Mouse (Mus musculus): ENCODE measurements at regions not wholly inside any gene's neighbourhood (a gene's known extent, or its start where the extent isn't known, plus 50 kb on each side); places are given as distances from the start of the nearest gene placed in this dataset.

- no peak for TF ChIP-seq CTCF (IDR thresholded peaks at IDR 0.05)
- DNase-seq (ENCODE audit: low read depth, low spot score) = no peak
- in situ Hi-C loops (cut with MboI; ENCODE audit: low pct_unique_long_range_greater_than_20kb) = no loop called here
- H3K27me3 ChIP-seq = no peaks in the 10 kb centered on the region
- CTCF ChIA-PET = no interaction called here
- ATAC-seq = no peak
- POLR2A ChIA-PET = no interaction called here
Observed at GRCm38 (mm10) chr13:83068588-83068987, 435.2 kb upstream of the Mef2c start.

DNA sequence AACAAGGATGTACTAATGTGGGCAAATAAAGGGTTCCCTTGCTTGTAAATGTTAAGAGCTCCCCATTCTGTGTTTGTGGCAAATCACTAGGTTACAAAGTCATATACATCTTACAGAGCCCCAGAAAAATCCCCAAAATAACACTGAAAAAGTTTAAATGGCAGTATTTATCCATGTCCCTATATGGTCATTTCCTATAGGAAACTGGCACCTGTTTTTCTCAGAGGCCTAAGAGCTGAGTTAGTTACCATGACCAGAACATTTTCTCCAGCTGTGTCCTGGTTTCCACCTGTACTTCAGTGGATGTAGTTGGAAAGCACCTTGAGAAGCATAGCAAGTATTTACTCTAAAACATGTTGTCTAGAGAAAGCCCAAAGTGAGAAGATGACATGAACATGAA is 434.5 kb upstream of the Mef2c start:
- no peak for TF ChIP-seq CTCF (IDR thresholded peaks at IDR 0.05)
- ATAC-seq (no peak), DNase-seq (ENCODE audit: low read depth, low spot score) (no peak)
- in situ Hi-C loops (cut with MboI; ENCODE audit: low pct_unique_long_range_greater_than_20kb) = no loop called here
- ChIA-PET CTCF (no interaction called here), POLR2A (no interaction called here)
- no peaks in the 10 kb centered on the region for H3K27me3 ChIP-seq

DNA sequence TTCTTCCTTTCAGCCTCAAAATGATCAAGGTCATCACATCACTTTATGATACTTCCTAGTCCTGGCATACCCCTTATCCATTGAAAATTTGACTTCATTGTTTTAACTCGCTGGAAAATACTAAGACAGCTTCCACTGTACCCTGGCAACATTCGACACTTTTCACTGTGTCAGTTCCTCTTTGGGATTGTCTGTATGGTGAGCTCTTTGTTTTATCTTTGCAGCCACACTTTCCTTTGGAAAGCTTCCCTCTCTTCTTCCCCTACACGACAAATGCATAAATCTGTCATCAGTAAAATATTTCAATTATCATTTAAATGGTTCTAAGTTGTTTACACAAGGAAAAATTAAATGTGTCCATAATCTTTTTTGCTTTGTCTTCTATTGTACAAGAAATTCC is 431.8 kb upstream of the Mef2c start:
- ChIA-PET CTCF (no interaction called here), POLR2A (no interaction called here)
- no peak for TF ChIP-seq CTCF (IDR thresholded peaks at IDR 0.05)
- no peak for DNase-seq (ENCODE audit: low read depth, low spot score)
- no peaks in the 10 kb centered on the region for H3K27me3 ChIP-seq
- ATAC-seq = no peak
- in situ Hi-C loops (cut with MboI; ENCODE audit: low pct_unique_long_range_greater_than_20kb) = no loop called here

GRCm38 (mm10) chr13:83074219-83074965 is 429.4 kb upstream of the Mef2c start:
- ATAC-seq = no peak
- in situ Hi-C loops (cut with MboI; ENCODE audit: low pct_unique_long_range_greater_than_20kb) = no loop called here
- H3K27me3 ChIP-seq = no peaks in the 10 kb centered on the region
- TF ChIP-seq CTCF (IDR thresholded peaks at IDR 0.05) = no peak
- no peak for DNase-seq (ENCODE audit: low read depth, low spot score)
- POLR2A ChIA-PET = no interaction called here
- CTCF ChIA-PET = no interaction called here

DNA sequence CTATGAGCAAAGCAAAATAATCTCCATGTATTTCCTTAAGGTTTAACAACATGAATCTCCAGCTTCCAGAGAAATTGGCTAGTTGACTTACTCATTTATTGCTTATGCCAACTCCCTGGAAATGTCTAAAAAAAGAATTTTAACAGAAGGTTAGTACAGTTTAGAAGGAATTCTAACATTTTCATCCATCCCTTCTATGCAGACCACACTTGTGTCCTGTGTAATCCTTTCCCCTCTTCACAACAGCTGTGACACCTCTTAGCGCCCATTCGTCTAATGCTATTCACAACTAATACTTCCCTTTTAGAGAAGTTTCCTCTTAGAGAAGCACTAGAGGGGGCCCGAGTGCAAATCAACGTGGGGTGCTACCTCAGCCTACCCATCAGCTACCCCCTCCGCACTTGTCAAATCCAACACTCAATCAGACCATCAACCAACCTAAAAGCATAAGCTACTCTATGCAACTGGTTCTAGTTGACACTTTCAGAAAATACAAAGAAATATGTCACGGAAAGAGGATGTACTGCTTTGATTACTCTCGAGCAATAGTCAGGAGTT is 428.4 kb upstream of the Mef2c start:
- DNase-seq (ENCODE audit: low read depth, low spot score) = no peak
- POLR2A ChIA-PET = no interaction called here
- CTCF ChIA-PET = no interaction called here
- H3K27me3 ChIP-seq = no peaks in the 10 kb centered on the region
- TF ChIP-seq CTCF (IDR thresholded peaks at IDR 0.05) = no peak
- in situ Hi-C loops (cut with MboI; ENCODE audit: low pct_unique_long_range_greater_than_20kb) = no loop called here
- ATAC-seq = no peak

DNA sequence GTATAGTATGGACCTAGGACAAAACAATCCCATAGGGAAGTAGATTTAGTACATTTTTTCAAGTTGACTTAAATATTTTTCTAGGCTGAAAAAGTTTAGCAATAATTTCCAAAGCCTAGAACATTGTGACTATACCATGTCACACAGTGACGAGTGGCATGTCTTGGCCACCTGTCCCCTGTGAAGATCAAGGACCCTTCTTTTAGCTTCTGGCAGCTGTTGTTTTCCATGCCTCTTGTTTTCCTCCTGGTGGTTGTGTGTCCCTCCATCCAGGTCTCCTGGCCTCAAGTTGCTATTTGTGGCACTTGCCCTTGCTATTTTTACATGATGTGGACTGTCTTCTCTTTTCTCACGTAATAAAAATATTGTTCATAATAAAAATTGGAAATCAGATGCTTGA is 427.2 kb upstream of the Mef2c start:
- TF ChIP-seq CTCF (IDR thresholded peaks at IDR 0.05) = no peak
- in situ Hi-C loops (cut with MboI; ENCODE audit: low pct_unique_long_range_greater_than_20kb) = no loop called here
- CTCF ChIA-PET = no interaction called here

DNA sequence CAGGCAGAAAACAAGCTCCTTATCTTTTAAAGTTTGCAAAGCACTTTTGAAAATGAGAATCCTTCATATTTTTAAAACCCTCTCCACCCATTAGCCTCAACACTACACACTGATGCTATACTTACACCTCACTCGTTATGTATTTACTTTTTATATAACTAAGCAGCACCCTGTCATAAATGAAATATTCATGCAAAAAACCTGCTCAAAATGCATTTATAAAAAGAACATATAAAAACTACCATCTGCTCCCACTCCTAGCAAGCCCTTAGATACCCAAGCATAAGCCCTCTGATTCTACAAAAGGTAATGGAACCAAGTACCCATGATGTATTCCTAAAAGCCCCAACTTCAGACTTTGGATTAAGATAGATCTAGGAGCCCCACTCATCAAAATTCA is 426.7 kb upstream of the Mef2c start:
- DNase-seq (ENCODE audit: low read depth, low spot score) (no peak), ATAC-seq (no peak)
- CTCF ChIA-PET = no interaction called here
- TF ChIP-seq CTCF (IDR thresholded peaks at IDR 0.05) = no peak
- in situ Hi-C loops (cut with MboI; ENCODE audit: low pct_unique_long_range_greater_than_20kb) = no loop called here
- H3K27me3 ChIP-seq = no peaks in the 10 kb centered on the region
- POLR2A ChIA-PET = no interaction called here

More for the DNA sequence above, 427.2 kb upstream of the Mef2c start:
- H3K27me3 ChIP-seq = no peaks in the 10 kb centered on the region
- no peak for DNase-seq (ENCODE audit: low read depth, low spot score)
- ATAC-seq = no peak
- POLR2A ChIA-PET = interaction anchor here (0.7 kb wide), 1 partner anchor 20 kb away, joined by 3 read pairs; no protein-coding TSS in a partner anchor

- no peaks in the 10 kb centered on the region for H3K27me3 ChIP-seq
Observed at GRCm38 (mm10) chr13:83079291-83079690, 424.5 kb upstream of the Mef2c start.

GRCm38 (mm10) chr13:83084948-83085347 is 418.9 kb upstream of the Mef2c start:
- in situ Hi-C loops (cut with MboI; ENCODE audit: low pct_unique_long_range_greater_than_20kb) = no loop called here
- no peak for TF ChIP-seq CTCF (IDR thresholded peaks at IDR 0.05)
- H3K27me3 ChIP-seq = no peaks in the 10 kb centered on the region
- ATAC-seq (no peak), DNase-seq (ENCODE audit: low read depth, low spot score) (no peak)
- ChIA-PET CTCF (no interaction called here), POLR2A (no interaction called here)

More at GRCm38 (mm10) chr13:83079291-83079690, 424.5 kb upstream of the Mef2c start:
- in situ Hi-C loops (cut with MboI; ENCODE audit: low pct_unique_long_range_greater_than_20kb) = no loop called here
- TF ChIP-seq CTCF (IDR thresholded peaks at IDR 0.05) = no peak
- DNase-seq (ENCODE audit: low read depth, low spot score) = no peak
- CTCF ChIA-PET = interaction anchor here (0.7 kb wide), 1 partner anchor 1160 kb away, joined by 3 read pairs; no protein-coding TSS in a partner anchor
- no peak for ATAC-seq
- POLR2A ChIA-PET = no interaction called here

- TF ChIP-seq CTCF (IDR thresholded peaks at IDR 0.05) = no peak
- CTCF ChIA-PET = no interaction called here
Observed at GRCm38 (mm10) chr13:83099908-83100307, 403.9 kb upstream of the Mef2c start.

GRCm38 (mm10) chr13:83110610-83111009 is 393.2 kb upstream of the Mef2c start:
- in situ Hi-C loops (cut with MboI; ENCODE audit: low pct_unique_long_range_greater_than_20kb) = no loop called here
- POLR2A ChIA-PET = no interaction called here
- H3K27me3 ChIP-seq = no peaks in the 10 kb centered on the region
- DNase-seq (ENCODE audit: low read depth, low spot score) (no peak), ATAC-seq (no peak)
- CTCF ChIA-PET = no interaction called here
- TF ChIP-seq CTCF (IDR thresholded peaks at IDR 0.05) = no peak

More at GRCm38 (mm10) chr13:83099908-83100307, 403.9 kb upstream of the Mef2c start:
- no peaks in the 10 kb centered on the region for H3K27me3 ChIP-seq
- in situ Hi-C loops (cut with MboI; ENCODE audit: low pct_unique_long_range_greater_than_20kb) = no loop called here
- DNase-seq (ENCODE audit: low read depth, low spot score) = no peak
- ATAC-seq = no peak
- POLR2A ChIA-PET = no interaction called here

GRCm38 (mm10) chr13:83111503-83111902 is 392.3 kb upstream of the Mef2c start:
- ATAC-seq (no peak), DNase-seq (ENCODE audit: low read depth, low spot score) (no peak)
- POLR2A ChIA-PET = no interaction called here
- in situ Hi-C loops (cut with MboI; ENCODE audit: low pct_unique_long_range_greater_than_20kb) = no loop called here
- CTCF ChIA-PET = no interaction called here
- H3K27me3 ChIP-seq = no peaks in the 10 kb centered on the region
- TF ChIP-seq CTCF (IDR thresholded peaks at IDR 0.05) = no peak
